Mouse (Mus musculus): Measurements from ENCODE around the gene Rpl41.

DNA sequence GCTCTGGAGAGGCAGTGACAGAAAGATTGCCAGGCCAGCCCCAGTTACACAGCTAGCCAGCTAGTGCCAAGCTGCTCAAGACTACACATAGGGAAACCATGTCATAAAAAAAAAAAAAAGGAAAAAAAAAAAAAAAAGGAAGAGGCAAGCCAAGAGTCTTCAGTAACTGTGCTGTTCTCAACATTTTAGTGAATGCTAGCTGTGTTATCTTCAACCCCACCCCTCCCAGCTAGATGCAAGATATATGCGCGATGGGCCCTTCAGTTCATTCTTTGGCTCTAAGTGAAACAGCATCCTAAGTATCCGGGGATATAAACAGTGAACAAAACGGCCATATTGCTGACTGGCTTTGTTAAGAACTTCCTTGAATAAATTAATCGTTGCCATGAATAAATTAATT, 43.7 kb upstream of the Rpl41 start:
- TF ChIP-seq CTCF (IDR thresholded peaks at IDR 0.05; ENCODE audit: borderline replicate concordance, extremely low read depth, insufficient read depth, insufficient read length) (no peak), POLR2A (IDR thresholded peaks at IDR 0.05; ENCODE audit: borderline replicate concordance, extremely low read depth, insufficient read depth, insufficient read length, poor library complexity, severe bottlenecking) (no peak)
